Mouse (Mus musculus) left cerebral cortex, adult 18-20 months (tissue): ENCODE data around the gene Insr. TPM values are rescaled to one million over a fixed set of nuclear protein-coding genes. Genes with fewer than 3 reads are reported as not detected.
A peak's percentile ranks its signal among the peaks of the same experiment; 100 is the strongest.
"Not testable (repeated sequence)": the region's sequence is repeated elsewhere in the genome, so short reads cannot be mapped to it uniquely, and the experiment has no call there.

Experiments used
- DNase-seq, 2 experiments: peaks; one replicate each; pipeline ENCODE4 v3.0.0; 2021 to 2022; ENCODE audit warnings: low spot score in 2 of 2, mixed read lengths in 1 of 2
- long read RNA-seq, 2 experiments: library from polyadenylated mRNA; stranded (forward); transcript quantifications; one replicate each; pipeline ENCODE4 v2.0.0; 2021
- total RNA-seq, 2 experiments: library from RNA; stranded (reverse); gene quantifications; 2 replicates each; pipeline ENCODE4 v1.2.3; 2021

Gene Insr
- 10 to 100 TPM; 41.3 to 41.5 TPM for total RNA-seq
- long read RNA-seq, experiment 1, partial matches to known transcripts: 0 of 2 reads
- long read RNA-seq, experiment 1, other reads (novel, unspliced or antisense): 2 of 2 reads
- long read RNA-seq, experiment 2, partial matches to known transcripts: 0 of 2 reads
- long read RNA-seq, experiment 2, other reads (novel, unspliced or antisense): 2 of 2 reads

DNA sequence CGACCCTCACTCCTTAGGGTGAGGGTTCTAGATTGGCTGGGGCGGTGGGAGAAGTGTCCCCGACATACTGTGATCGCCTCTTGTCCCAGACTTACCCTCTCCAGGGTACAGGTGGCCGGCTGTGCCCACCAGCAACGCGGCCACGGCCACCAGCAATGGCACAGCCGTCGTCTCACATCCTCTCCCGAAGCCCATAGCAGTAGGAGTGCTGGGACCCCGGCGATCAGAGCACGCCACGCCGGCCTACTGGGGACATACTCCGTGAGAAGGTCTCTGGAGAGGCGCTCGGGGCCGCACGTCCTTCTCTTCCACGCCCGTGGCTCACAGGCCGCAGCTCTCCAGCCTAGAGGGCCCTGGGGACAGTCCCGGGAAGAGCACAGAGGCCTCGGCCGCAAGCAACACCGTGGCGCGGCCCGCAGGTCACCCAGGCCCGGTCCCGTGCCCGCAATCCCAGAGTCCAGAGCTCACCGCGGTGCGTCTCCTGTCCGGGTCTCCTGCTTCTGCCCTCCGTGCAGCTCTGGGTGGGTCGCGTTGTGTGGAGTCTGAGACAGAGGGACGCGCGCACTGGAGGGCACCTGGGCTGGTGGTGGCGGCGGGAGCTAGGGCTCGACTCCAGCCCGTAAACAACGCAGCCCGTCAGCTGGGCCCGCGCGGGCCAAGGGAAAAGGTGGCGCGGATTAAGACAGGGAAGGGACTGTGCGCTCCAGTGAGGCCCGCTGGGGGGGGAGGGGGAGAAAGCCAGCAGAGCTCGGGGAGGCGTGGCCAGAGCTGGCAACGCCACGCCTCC, at the start of gene Insr:
Insr (minus strand) TSS at position 684 of the 787 bp plus-strand sequence.
- peak; percentile 95 to 96 for DNase-seq

DNA sequence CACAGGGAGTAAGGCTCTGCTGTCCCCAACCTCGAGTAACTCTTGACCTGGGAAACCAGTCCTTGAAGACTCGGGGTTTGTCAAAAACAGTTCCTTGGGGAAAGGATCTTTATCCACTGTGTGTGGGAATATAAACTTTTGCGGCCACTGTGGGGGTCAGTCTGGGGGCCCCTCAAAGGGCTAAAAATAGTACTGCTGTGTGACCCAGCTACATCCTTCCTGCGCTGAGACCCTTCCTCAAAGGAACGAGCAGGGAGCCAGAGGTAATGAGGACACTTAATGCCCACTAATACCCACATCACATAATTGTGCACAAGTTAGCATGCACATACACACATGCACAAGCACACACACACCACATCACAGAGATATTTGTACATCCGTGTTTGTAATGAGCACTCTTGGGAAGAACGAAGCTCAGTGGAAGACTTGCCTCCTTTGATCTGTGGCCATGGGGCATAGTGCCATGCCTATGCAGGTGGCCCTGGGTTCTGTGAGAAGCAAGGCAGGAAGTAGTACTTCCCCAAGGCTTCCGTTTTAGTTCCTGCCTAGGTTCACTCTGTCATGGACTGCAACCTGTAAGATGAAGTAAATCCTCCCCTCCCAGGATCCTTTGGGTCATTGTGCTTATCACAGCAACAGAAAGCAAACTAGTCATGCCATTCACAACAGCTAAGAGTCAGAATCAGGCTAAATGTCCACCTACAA, 48.3 kb upstream of the Insr start:
- DNase-seq: no peak

- no peak for DNase-seq
These were observed 47.6 kb upstream of the Insr start for GRCm38 (mm10) chr8:3327056-3327455.

GRCm38 (mm10) chr8:3324253-3324652, 44.8 kb upstream of the Insr start:
- DNase-seq: no peak

DNA sequence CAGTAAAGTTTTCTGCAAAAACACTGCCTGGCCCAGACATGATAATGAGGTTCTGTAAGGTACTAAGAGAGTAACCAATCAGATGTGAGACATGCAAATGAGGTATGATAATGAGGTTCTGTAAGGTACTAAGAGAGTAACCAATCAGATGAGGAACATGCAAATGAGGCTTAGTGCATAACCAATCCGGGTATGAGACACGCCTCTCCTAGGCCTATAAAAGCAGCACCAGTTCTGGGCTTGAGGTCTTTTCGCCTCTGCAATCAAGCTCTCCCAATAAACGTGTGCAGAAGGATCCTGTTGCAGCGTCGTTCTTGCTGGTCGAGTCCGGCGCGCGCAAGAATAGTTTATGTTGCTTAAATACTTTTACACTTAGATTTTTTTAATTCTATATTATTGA, 39.9 kb upstream of the Insr start:
- not testable (repeated sequence) for DNase-seq

DNA sequence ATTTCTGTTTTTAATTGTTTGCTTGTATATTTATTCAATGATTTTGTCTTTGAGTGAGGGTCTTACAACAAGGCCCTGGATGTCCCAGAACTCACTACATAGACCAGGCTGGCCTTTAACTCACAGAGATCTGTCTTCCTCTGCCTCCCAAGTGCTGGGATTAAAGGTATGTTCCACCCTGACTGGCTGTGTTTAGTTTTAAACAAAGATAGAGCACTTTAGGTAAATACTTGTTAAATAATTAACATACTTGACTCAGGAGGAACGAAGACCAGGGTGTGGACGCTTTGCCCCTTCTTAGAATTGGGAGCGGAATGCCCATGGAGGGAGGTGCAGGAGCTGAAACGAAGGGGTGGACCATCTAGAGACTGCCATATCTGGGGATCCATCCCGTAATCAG, 37.2 kb upstream of the Insr start:
- no peak for DNase-seq

DNA sequence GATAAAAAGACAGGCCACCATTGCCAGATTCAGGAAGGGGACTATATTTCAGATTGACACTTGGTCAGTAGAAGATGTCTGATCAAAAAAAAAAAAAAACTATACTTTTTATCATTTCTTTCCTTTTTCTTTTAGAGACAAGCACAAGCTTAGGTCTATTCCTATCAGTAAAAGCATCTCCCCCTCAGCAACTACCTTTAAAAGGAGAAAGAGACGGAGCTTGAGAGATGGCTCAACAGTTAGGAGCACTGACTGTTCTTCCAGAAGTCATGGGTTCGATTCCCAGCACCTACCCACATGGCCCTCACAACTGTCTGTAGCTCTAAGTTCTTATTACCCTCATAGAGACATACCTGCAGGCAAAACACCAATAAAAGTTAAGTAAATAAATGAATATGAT, 34.9 kb upstream of the Insr start:
- DNase-seq: no peak

- no peak for DNase-seq
These were observed 34.4 kb upstream of the Insr start for GRCm38 (mm10) chr8:3313843-3314242.

DNA sequence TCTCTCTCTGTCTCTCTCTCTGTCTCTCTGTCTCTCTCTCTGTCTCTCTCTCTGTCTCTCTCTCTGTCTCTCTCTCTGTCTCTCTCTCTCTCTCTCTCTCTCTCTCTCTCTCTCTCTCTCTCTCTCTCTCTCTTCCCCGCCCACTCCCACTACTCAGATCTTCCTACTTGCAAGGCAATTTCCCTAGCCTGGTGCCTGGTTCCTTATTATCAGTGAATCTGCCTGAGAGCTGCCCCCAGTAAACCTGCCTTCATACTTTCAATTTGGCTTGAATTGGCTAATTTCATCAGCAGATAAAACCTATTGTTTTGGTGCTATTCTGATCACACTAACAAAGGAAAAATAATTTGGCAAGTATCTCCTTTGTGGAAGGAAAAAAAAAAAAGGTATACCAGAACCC, 34.0 kb upstream of the Insr start:
- not testable (repeated sequence) for DNase-seq

DNA sequence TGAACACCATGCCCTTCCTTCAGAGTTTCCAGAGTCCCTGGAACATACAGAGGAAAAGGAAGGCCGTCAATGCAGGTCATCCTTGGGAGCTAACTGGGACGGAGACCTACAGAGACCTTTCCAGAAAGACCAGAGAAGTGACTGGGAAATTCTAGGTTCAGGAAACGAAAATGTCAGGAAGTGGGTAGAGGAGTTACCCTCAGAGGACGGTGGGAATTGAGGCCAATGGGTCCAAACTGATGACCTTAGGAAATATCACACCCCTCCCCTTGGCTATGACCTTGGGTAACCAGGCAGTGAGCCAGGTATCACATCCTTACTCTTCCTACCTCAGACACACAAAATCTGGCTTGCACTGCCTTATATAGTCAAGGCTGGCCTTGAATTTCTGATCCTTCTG, 32.1 kb upstream of the Insr start:
- no peak for DNase-seq

DNA sequence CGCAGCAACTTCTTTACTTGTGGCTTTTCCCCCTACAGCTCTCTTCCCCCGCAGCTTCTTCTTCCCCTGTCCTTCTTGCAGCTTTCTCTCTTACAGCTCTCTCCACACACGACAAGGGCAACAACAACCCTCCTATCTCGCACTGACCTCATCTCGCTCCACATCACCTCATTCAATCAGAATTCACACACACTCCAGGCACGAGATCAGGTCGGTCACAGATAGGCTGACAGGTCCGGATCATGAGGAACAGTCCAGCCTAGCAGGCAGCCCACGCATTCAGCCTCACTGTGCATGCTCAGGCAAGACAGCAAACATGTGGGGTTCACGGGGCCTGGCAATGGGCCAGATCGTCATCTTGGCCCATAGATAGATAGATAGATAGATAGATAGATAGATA, 30.2 kb upstream of the Insr start:
- DNase-seq: no peak

DNA sequence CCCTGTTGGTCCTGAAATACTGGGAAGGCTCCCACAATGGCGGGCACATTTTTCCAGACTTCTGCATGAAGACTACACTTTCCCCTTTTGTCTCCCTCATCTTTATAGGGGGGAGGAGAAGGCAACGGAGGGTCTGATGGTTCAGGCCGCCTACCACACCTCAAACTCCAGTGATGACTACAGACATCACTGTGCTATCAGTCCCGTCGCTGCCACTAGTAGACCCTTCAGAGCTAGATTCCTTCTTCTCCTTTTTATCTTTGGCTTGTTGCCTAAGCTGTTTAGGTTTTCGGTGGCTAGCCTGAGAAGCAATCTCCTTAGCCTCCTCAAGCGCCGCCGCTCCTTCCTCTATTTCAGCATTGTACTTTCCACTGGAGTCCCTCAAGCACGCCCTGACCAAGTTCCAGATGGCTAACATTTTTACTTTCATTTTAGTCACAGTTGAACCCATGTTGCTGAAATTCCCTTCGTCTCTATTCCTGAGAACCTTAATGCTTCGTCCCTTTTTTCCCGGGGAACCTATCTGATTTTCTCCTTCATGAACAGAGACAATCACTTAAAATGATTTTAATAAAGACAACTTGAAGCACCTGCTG, 28.9 kb upstream of the Insr start:
- not testable (repeated sequence) for DNase-seq

- DNase-seq: no peak
These were observed 22.7 kb upstream of the Insr start for GRCm38 (mm10) chr8:3302131-3302530.

DNA sequence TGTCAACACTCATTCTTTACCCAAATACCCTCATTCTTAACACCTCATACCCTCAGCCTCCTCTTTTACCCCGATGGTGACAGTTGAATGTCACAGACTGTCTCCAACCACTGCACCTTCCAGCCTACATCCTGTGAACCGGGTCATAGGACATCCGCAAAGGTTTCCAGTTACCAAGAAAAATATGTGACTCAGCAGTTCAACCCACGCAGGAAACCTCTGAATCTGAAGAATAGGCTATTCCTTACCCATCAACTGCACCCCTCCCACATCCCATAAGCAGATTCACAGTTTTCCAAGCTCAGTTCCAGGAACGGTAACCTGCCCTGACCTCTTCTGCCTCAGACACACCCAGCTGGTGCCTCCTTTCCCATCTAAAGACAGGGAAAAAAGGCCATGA, 19.9 kb upstream of the Insr start:
- DNase-seq: no peak

DNA sequence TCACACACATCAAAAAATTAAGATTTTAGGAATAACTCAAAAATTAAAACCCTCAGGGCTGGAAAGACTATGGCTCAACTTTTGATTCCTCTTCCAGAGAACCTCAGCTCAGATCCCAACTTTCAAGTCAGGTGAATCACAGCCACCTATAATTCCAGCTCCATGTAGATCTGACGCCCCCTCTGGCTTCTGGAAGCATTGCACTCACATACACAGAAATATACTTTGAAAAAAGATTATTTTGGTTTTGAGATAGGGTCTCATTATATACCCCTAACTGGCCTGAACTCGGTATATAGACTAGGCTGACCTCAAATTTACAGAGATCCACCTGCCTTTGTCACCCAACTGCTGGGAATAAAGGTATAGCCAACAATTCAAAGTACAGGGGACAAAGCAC, 6.4 kb upstream of the Insr start:
- no peak for DNase-seq

DNA sequence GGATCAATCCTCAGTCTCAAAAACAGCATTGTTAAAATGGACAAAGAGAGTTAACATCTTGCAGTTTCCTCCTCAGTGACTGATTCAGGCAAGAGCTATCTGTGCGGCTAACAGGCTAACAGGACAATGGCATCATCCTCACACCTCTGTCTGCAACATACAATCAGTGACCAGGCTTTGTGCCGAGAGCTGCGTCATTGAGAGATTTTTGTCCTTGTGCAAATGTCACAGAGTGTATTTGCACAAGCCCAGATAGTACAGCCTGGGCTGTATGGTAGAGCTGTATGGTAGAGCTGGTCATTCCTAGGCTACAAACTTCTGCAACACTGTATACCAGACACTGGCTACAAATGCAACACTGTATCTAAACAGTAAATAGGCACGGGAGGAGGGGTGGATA, 5.2 kb upstream of the Insr start:
- no peak for DNase-seq

DNA sequence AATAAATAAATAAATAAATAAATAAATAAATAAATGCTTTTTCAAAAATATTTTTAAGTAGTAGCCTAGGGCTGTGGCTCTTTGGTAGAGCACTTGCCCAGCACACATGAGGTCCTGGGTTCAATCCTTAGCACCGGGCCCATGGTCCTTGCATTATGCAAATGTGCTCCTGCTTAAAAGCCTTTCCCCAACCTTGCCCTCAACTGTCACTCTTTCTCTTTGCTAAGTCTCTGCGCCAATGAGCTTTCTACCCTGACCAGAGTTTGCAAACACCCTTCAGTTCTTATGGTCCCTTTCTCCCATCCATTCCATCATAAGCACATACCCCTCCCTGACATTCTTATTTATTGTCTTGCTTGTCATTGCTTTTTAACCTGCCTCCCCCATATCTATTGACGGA, 1.9 kb upstream of the Insr start:
- DNase-seq: no peak

DNA sequence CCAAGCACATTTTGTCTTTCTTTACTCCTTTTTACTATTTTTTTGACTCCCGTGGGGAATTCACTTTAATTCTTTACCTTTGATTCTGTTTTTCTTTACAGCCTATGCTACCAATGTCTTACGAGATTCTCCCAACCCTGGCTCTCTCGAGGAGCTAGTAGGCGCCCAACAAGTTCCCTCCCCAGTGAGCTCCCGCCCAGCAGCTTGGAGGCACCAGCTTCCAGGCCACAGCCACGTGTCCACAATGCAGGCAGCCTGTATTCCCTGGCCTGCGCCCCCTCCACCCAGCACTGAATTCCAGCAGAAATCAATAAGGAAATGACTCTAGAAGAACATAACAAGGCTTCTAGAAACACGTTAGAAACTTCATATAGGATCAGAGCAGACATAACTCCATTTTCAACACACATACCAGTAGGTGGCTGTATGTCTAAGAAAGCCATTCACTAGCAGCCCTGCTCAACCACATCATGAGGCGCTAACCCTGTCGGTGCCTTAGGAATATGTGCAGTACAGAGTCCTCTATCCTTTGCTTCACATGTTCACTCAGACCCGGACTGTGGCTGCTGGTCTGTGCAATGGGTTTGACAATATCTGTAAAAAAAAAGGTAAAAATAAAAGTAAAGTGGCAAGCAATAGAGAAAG, 971 bp upstream of the Insr start:
- peak; percentile 25 to 40 for DNase-seq

DNA sequence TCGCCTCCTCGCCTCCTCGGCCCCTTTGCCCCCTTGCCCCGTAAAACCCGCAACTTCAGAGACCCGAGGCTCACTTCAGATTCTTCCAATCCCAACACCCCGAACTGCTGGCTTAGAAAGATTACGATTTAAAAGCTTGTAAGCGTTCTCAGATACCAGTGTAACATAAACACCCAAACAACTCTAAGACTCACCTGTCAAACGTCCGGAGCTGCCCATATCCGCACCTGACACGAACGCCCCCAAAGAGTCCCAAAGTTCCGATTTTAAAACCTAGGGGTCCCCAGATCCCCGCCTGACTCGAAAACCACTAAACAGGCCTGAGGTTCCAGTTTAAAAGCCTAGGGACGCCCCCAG, 282 bp upstream of the Insr start:
- no peak for DNase-seq

- DNase-seq: no peak
These were observed 1.1 kb downstream of the Insr start for GRCm38 (mm10) chr8:3278181-3278820.

DNA sequence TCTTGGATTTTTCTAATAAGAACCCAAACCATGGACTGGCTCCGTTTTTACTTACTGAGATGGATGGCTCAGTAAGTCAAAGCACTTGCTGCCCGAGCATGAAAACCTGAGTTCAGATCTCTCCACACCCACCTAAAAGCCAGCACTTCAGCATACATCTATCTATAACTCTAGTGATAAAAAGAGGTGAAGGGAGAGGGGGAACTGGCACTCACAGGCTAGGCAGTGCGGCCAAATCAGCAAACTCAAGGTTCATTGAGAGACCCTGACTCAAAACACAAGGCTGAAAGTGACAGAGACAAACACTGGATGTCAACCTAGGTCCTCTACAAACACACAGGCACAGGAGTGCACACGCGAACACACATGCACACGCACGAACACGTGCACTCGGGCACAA, 2.2 kb downstream of the Insr start:
- DNase-seq: no peak
